In the genomic region with DNA sequence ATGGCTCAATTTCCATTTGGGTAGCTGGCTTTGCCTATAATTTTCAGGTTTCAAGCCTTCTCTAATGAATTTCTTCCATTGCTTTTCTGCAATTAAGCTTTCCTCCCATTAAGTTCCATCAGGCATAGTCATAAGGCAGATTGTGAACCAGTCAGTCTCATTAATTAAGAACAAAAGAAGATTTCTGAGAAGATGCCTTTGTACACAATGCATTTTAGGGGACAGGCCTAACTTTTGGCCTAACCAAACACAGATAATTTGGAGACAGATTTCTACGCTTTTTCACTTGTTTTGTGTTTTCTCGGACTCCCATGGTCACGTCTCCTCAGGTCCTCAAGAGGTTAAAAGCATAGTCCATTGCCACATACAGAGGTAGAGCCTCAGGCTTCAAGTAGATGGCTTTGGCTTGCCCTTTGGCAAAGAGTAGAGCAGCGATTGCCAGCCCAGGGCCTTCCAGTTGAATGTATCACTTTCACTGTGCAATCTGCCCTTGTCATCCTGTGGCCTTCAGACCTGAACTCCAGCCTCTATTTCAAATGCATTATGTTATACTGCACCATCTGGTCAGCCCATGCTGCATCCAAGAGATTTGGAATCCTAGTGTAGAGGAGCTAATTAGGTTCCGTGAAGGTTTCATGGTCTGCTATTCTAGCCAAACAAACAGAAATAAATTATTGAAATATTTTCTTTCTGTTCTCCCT, we compare ENCODE assay signal across 13 mouse cellular contexts.
DNase-seq lines count a peak whose midpoint lies in the region; ATAC-seq lines count a peak whose summit lies in the region.
"Had no signal": no experiment of that assay in that cellular context is flagged by ENCODE, and none has a peak within 500 bp of the region (broad histone marks: within the 10 kb centered on the region; RNA-seq: fewer than 3 reads in every experiment).

No protein-coding gene starts in this region.

- no peak overlapping the region for H3K9ac ChIP-seq in hindbrain, embryonic 14.5 days
- no peak overlapping the region for H3K9ac ChIP-seq in hindbrain, embryonic 11.5 days (ENCODE audit: low read depth, low read length)

- ATAC-seq in hindbrain, embryonic 14.5 days (ENCODE audit: low FRiP score) = peak; percentile 24; the same call in 1 of the 2 replicates
- no peak for ATAC-seq in hindbrain, embryonic 11.5 days (ENCODE audit: low FRiP score)
- ATAC-seq: inflammation-experienced regulatory T-cells, adult 6 months had no signal

- H3K27me3 ChIP-seq in hindbrain, embryonic 14.5 days (ENCODE audit: control insufficient read depth, insufficient read depth, low read length) = no peaks in the 10 kb centered on the region
- no peaks in the 10 kb centered on the region for H3K27me3 ChIP-seq in hindbrain, embryonic 11.5 days (ENCODE audit: control insufficient read depth, insufficient read depth, low read length)
- H3K27me3 ChIP-seq: CH12.LX had no signal

- H3K9me3 ChIP-seq in hindbrain, embryonic 14.5 days (ENCODE audit: control insufficient read depth, low read length) = no peaks in the 10 kb centered on the region
- H3K9me3 ChIP-seq in hindbrain, embryonic 11.5 days (ENCODE audit: control insufficient read depth, low read length) = no peaks in the 10 kb centered on the region

- H3K4me2 ChIP-seq in hindbrain, embryonic 14.5 days (replicated peaks) = no peak overlapping the region
- H3K4me2 ChIP-seq in hindbrain, embryonic 11.5 days (replicated peaks; ENCODE audit: low read depth, low read length) = no peak overlapping the region

- no peak for DNase-seq in hindbrain, embryonic 14.5 days (ENCODE audit: low spot score)
- no peak for DNase-seq in hindbrain, embryonic 11.5 days (ENCODE audit: low spot score)
- DNase-seq in Muller cell, postnatal 12 days (ENCODE audit: inconsistent ontology term) = peak; percentile 85
- peak; percentile 16 for DNase-seq in adrenal gland, postnatal 25 days
- peak; percentile 90 for DNase-seq in cerebellum, adult 9-11 months
- DNase-seq in heart, adult 9 months (ENCODE audit: low spot score in 2 of 2) = no peak
- DNase-seq in right cerebral cortex, postnatal 25 days = no peak
- no peak for DNase-seq in kidney, adult 8-10 months
- DNase-seq: kidney, postnatal 10 days; liver; thymus, adult 2 months had no signal

- H3K4me3 ChIP-seq in hindbrain, embryonic 14.5 days (replicated peaks; ENCODE audit: low read length) = no peak overlapping the region
- H3K4me3 ChIP-seq in hindbrain, embryonic 11.5 days (ENCODE audit: low read depth, low read length) = no peak overlapping the region

- 0 out of 2 replicates have a peak overlapping the region, but pooled peaks have one; percentile 9 for H3K27ac ChIP-seq in hindbrain, embryonic 14.5 days
- no peak overlapping the region for H3K27ac ChIP-seq in hindbrain, embryonic 11.5 days (ENCODE audit: low read depth, low read length)

- H3K4me1 ChIP-seq in hindbrain, embryonic 14.5 days (replicated peaks; ENCODE audit: control insufficient read depth, insufficient read depth, low read length) = 0 out of 2 replicates have a peak, but pooled peaks cover 4% of the 10 kb centered on the region
- no peaks in the 10 kb centered on the region for H3K4me1 ChIP-seq in hindbrain, embryonic 11.5 days (replicated peaks; ENCODE audit: control insufficient read depth, insufficient read depth, low read length)

- WGBS in hindbrain, embryonic 14.5 days = 78% methylated on average over 5 of the region's 5 CpGs
- 90% methylated on average over 5 of the region's 5 CpGs for WGBS in hindbrain, embryonic 11.5 days

- no peaks in the 10 kb centered on the region for H3K36me3 ChIP-seq in hindbrain, embryonic 14.5 days (replicated peaks; ENCODE audit: control insufficient read depth, insufficient read depth)
- H3K36me3 ChIP-seq in hindbrain, embryonic 11.5 days (ENCODE audit: control insufficient read depth, insufficient read depth, low read length) = no peaks in the 10 kb centered on the region

Comparison
In these comparisons a context has a peak if more than half of its experiments do, and no peak if none do; other contexts are left out.
1. DNase-seq: peak in Muller cell, postnatal 12 days (single experiment), adrenal gland, postnatal 25 days (single experiment) and cerebellum, adult 9-11 months (single experiment); none in hindbrain, embryonic 14.5 days (single experiment), hindbrain, embryonic 11.5 days (single experiment), heart, adult 9 months (0 of 2), right cerebral cortex, postnatal 25 days (single experiment) and kidney, adult 8-10 months (0 of 2).